Mouse (Mus musculus) MEL (cell line): ENCODE results near the gene Pkmyt1. TPM values are rescaled to one million over a fixed set of nuclear protein-coding genes. Genes with fewer than 3 reads are reported as not detected.
A peak's percentile ranks its signal among the peaks of the same experiment; 100 is the strongest.

Experiments
- DNase-seq: peaks from one replicate; pipeline ENCODE4 v3.0.0; 2011; ENCODE audit warnings: low read depth, low spot score
- H3K27ac ChIP-seq: 2 replicates; pipeline ENCODE4 v1.5.1; 2012; ENCODE audit warnings: low read depth, mild to moderate bottlenecking, control low read depth, low read length, moderate library complexity; ENCODE audit not compliant: control insufficient read depth
- H3K27me3 ChIP-seq, 2 experiments: fragments of 150-350 bp in 1 of 2; sonication (generic) in 1 of 2; 2 replicates each; pipeline ENCODE4 v1.6.1; 2012; ENCODE audit warnings: low read length in 2 of 2, mild to moderate bottlenecking in 2 of 2, improper control_type of control experiment in 1 of 2, moderate library complexity in 1 of 2; ENCODE audit not compliant: insufficient read depth in 2 of 2, control insufficient read depth in 1 of 2
- H3K36me3 ChIP-seq, 2 experiments: 2 replicates each; pipeline ENCODE4 v1.6.1; 2012 to 2014; ENCODE audit warnings: low read length in 2 of 2, improper control_type of control experiment in 1 of 2, inconsistent platforms in 1 of 2, mild to moderate bottlenecking in 1 of 2; ENCODE audit not compliant: insufficient read depth in 2 of 2, control insufficient read depth in 1 of 2
- H3K4me1 ChIP-seq, 2 experiments: fragments of 150-350 bp in 1 of 2; sonication (generic) in 1 of 2; 2 replicates each; pipeline ENCODE4 v1.6.1; 2012; ENCODE audit warnings: low read length in 2 of 2, improper control_type of control experiment in 1 of 2, mild to moderate bottlenecking in 1 of 2; ENCODE audit not compliant: insufficient read depth in 2 of 2, control insufficient read depth in 1 of 2
- H3K4me3 ChIP-seq, 2 experiments: fragments of 150-350 bp in 1 of 2; sonication (generic) in 1 of 2; 2 replicates each; pipeline ENCODE4 v1.5.1; 2012; ENCODE audit warnings: low read depth in 2 of 2, low read length in 2 of 2, mild to moderate bottlenecking in 2 of 2, moderate library complexity in 2 of 2, control low read depth in 1 of 2, improper control_type of control experiment in 1 of 2; ENCODE audit not compliant: control insufficient read depth in 1 of 2, insufficient read depth in 1 of 2
- H3K79me2 ChIP-seq: 2 replicates; pipeline ENCODE4 v1.6.1; 2012; ENCODE audit warnings: mild to moderate bottlenecking, low read length, moderate library complexity; ENCODE audit not compliant: control insufficient read depth, poor library complexity, insufficient read depth
- H3K9ac ChIP-seq: 2 replicates; pipeline ENCODE4 v1.6.1; 2012; ENCODE audit warnings: low read depth, mild to moderate bottlenecking, control low read depth, low read length, moderate library complexity; ENCODE audit not compliant: control insufficient read depth, poor library complexity, severe bottlenecking
- H3K9me3 ChIP-seq: fragments of 150-350 bp; sonication (generic); replicated peaks from 2 replicates; pipeline ENCODE4 v1.6.1; 2012; ENCODE audit warnings: mild to moderate bottlenecking, low read length, improper control_type of control experiment, moderate library complexity; ENCODE audit not compliant: insufficient read depth
- CHD1 ChIP-seq: IDR thresholded peaks from 2 replicates; pipeline ENCODE4 v1.6.1; 2012; ENCODE audit warnings: low read depth, mild to moderate bottlenecking, inconsistent platforms, low read length, improper control_type of control experiment
- CTCF ChIP-seq, 3 experiments: IDR thresholded peaks in 2 of 3; conservative IDR thresholded peaks in 1 of 3; 2 replicates each; pipeline ENCODE4 v1.5.1; 2011 to 2012; ENCODE audit warnings: low read length in 3 of 3, low read depth in 2 of 3, mild to moderate bottlenecking in 2 of 3, improper control_type of control experiment in 1 of 3, inconsistent platforms in 1 of 3, mixed read lengths in 1 of 3, moderate library complexity in 1 of 3; ENCODE audit not compliant: control insufficient read depth in 1 of 3, insufficient read depth in 1 of 3, poor library complexity in 1 of 3, severe bottlenecking in 1 of 3
- E2F4 ChIP-seq: IDR thresholded peaks from 2 replicates; pipeline ENCODE4 v1.6.1; 2011; ENCODE audit warnings: low read depth, low read length, improper control_type of control experiment, borderline replicate concordance
- ETS1 ChIP-seq: IDR thresholded peaks from 2 replicates; pipeline ENCODE4 v1.6.1; 2012; ENCODE audit warnings: low read depth, mild to moderate bottlenecking, inconsistent platforms, low read length, improper control_type of control experiment, moderate library complexity
- MAFK ChIP-seq: IDR thresholded peaks from 2 replicates; pipeline ENCODE4 v1.6.1; 2011; ENCODE audit warnings: low read depth, mild to moderate bottlenecking, low read length, improper control_type of control experiment, borderline replicate concordance
- MAX ChIP-seq: IDR thresholded peaks from 2 replicates; pipeline ENCODE4 v1.6.1; 2011; ENCODE audit warnings: low read length, improper control_type of control experiment
- MAZ ChIP-seq: IDR thresholded peaks from 2 replicates; pipeline ENCODE4 v1.6.1; 2012; ENCODE audit warnings: low read depth, mild to moderate bottlenecking, inconsistent platforms, low read length, improper control_type of control experiment
- MXI1 ChIP-seq: IDR thresholded peaks from 2 replicates; pipeline ENCODE4 v1.6.1; 2011; ENCODE audit warnings: mild to moderate bottlenecking, low read depth, low read length, improper control_type of control experiment
- MYC ChIP-seq: IDR thresholded peaks from 2 replicates; pipeline ENCODE4 v1.6.1; 2011; ENCODE audit warnings: low read depth, mild to moderate bottlenecking, low read length, improper control_type of control experiment, moderate library complexity
- NELFE ChIP-seq: IDR thresholded peaks from 2 replicates; pipeline ENCODE4 v1.6.1; 2011; ENCODE audit warnings: low read depth, low read length, improper control_type of control experiment
- NRF1 ChIP-seq: IDR thresholded peaks from 2 replicates; pipeline ENCODE4 v1.6.1; 2014; ENCODE audit warnings: low read depth, mild to moderate bottlenecking, inconsistent platforms, low read length, improper control_type of control experiment, moderate library complexity; ENCODE audit not compliant: poor library complexity, insufficient read depth, severe bottlenecking
- POLR2A ChIP-seq, 2 experiments: IDR thresholded peaks; 2 replicates each; pipeline ENCODE4 v1.6.1; 2011 to 2012; ENCODE audit warnings: low read length in 2 of 2, mild to moderate bottlenecking in 2 of 2, control low read depth in 1 of 2, improper control_type of control experiment in 1 of 2, low read depth in 1 of 2, moderate library complexity in 1 of 2; ENCODE audit not compliant: control insufficient read depth in 1 of 2, insufficient read depth in 1 of 2, poor library complexity in 1 of 2
- POLR2AphosphoS5 ChIP-seq: IDR thresholded peaks from 2 replicates; pipeline ENCODE4 v1.6.1; 2012; ENCODE audit warnings: low read depth, borderline replicate concordance, mild to moderate bottlenecking, inconsistent platforms, low read length, moderate library complexity, mixed read lengths
- RAD21 ChIP-seq: IDR thresholded peaks from 2 replicates; pipeline ENCODE4 v1.6.1; 2011; ENCODE audit warnings: mild to moderate bottlenecking, low read depth, low read length, improper control_type of control experiment
- SMC3 ChIP-seq: IDR thresholded peaks from 2 replicates; pipeline ENCODE4 v1.6.1; 2011; ENCODE audit warnings: low read depth, low read length, improper control_type of control experiment
- TAL1 ChIP-seq: IDR thresholded peaks from 2 replicates; pipeline ENCODE4 v1.6.1; 2012; ENCODE audit warnings: mild to moderate bottlenecking, inconsistent platforms, low read length, moderate library complexity, mixed read lengths
- TCF12 ChIP-seq: IDR thresholded peaks from 2 replicates; pipeline ENCODE4 v1.6.1; 2014; ENCODE audit warnings: low read depth, mild to moderate bottlenecking, inconsistent platforms, low read length, improper control_type of control experiment, moderate library complexity
- USF1 ChIP-seq: IDR thresholded peaks from 2 replicates; pipeline ENCODE4 v1.6.1; 2014; ENCODE audit warnings: low read depth, mild to moderate bottlenecking, inconsistent platforms, low read length, improper control_type of control experiment, moderate library complexity
- USF2 ChIP-seq, 2 experiments: IDR thresholded peaks; 2 replicates each; pipeline ENCODE4 v1.6.1; 2011 to 2012; ENCODE audit warnings: improper control_type of control experiment in 2 of 2, low read length in 2 of 2, borderline replicate concordance in 1 of 2, inconsistent platforms in 1 of 2, low read depth in 1 of 2, mild to moderate bottlenecking in 1 of 2; ENCODE audit not compliant: insufficient read depth in 1 of 2
- ZKSCAN1 ChIP-seq: IDR thresholded peaks from 2 replicates; pipeline ENCODE4 v1.6.1; 2012; ENCODE audit warnings: low read depth, mild to moderate bottlenecking, inconsistent platforms, low read length, improper control_type of control experiment, moderate library complexity
- ZNF384 ChIP-seq: IDR thresholded peaks from 2 replicates; pipeline ENCODE4 v1.6.1; 2012; ENCODE audit warnings: low read depth, mild to moderate bottlenecking, inconsistent platforms, low read length, improper control_type of control experiment
- polyA plus RNA-seq, 2 experiments: library from polyadenylated mRNA; stranded (reverse) in 1 of 2; unstranded in 1 of 2; fragments of >175 nt in 1 of 2; fragments of >200 nt in 1 of 2; gene quantifications; 2 replicates each; pipeline versions ENCODE4 v1.2.1 to v1.2.4; 2012; ENCODE audit warnings: low replicate concordance in 2 of 2, low read depth in 1 of 2; ENCODE audit not compliant: insufficient read length in 2 of 2, insufficient read depth in 1 of 2, missing spikeins in 1 of 2
- total RNA-seq: library from RNA; depleted of rRNA; stranded (reverse); fragments of 300-350 nt; gene quantifications from 2 replicates; pipeline ENCODE4 v1.2.3, GENCODE M21; 2012

The Pkmyt1 gene
- total and polyA plus RNA-seq, 3 experiments: 16.6 to 49.8 TPM; not detected in 1

DNA sequence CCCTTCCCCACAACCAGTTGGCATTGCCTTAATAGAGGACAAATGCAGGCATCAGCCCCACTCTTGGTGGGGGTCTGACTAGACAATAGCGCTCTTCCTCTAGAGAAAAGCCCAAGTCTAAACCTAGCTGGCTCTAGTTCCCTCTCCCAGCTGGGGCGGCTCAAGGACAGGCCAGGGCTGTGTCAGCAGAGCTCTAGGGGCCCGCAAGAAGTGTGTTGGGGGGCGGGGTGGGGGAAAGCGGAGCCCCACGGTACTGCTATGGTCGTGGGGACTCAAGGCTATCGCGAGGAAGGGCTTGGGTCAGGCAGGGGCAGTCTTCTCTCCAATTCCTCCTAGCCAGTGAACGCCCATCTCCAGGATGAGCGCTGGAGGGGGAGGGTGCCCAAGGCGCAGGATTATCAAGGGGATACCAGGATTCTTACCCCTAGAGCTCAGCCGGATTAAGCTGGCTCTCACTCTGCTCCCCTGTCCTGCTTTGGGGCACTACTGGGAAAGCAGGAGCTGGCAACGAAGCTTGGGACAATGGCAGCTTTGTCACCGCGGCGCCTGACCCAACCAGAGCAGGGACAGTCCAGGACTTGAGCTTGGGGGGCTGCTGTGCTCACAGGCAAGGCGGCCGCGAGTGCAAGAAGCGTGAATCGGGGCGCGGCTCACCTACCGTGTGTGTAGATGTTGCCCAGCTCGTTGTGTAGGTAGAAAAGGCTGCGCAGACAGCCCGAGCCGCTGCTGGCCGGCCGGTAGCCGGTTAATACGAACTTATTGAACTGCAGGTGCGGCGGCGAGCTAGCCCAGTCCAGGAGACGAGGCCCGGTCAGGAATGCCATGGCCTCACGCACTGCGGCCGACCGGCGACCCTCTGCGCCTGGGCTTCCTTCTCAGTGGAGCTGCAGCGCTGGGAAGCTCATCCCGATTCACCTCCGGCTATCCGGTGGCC lies 13.3 kb downstream of the Pkmyt1 start:
- Histone ChIP-seq H3K4me1 (peaks cover 0 to 5% of the 10 kb centered on the region in 2 experiments; a peak in 1 of 4 replicates), H3K27me3 (no peaks in the 10 kb centered on the region), H3K9me3 (no peaks in the 10 kb centered on the region), H3K9ac (peak overlapping the region; percentile 84), H3K27ac (no peak overlapping the region; the same call in 1 of the 2 replicates), H3K36me3 (no peaks in the 10 kb centered on the region; a peak in 1 of 4 replicates), H3K4me3 (peak overlapping the region; percentile 72 to 76)
- peak; percentile 46 for DNase-seq
- TF ChIP-seq POLR2A (IDR thresholded peaks at IDR 0.05; ENCODE audit: control insufficient read depth in 1 of 2, insufficient read depth in 1 of 2, low read depth in 1 of 2, low read length in 2 of 2, poor library complexity in 1 of 2) (no peak), ZKSCAN1 (no peak), MAZ (no peak), TAL1 (no peak), POLR2AphosphoS5 (no peak), RAD21 (no peak), ZNF384 (no peak), MAFK (no peak), CTCF (IDR thresholded peaks at IDR 0.05 in 2 of 3, conservative IDR thresholded peaks at IDR 0.05 in 1 of 3; ENCODE audit: control insufficient read depth in 1 of 3, insufficient read depth in 1 of 3, low read depth in 2 of 3, low read length in 3 of 3, poor library complexity in 1 of 3, severe bottlenecking in 1 of 3) (no peak), MYC (no peak), TCF12 (no peak), MXI1 (no peak), SMC3 (no peak), USF2 (IDR thresholded peaks at IDR 0.05; ENCODE audit: borderline replicate concordance in 1 of 2, insufficient read depth in 1 of 2, low read depth in 1 of 2, low read length in 2 of 2) (no peak), USF1 (no peak)
- TF ChIP-seq, all 39 proteins: peak for 0
- no peaks in the 10 kb centered on the region; the same call in 1 of the 2 replicates for H3K79me2 ChIP-seq

DNA sequence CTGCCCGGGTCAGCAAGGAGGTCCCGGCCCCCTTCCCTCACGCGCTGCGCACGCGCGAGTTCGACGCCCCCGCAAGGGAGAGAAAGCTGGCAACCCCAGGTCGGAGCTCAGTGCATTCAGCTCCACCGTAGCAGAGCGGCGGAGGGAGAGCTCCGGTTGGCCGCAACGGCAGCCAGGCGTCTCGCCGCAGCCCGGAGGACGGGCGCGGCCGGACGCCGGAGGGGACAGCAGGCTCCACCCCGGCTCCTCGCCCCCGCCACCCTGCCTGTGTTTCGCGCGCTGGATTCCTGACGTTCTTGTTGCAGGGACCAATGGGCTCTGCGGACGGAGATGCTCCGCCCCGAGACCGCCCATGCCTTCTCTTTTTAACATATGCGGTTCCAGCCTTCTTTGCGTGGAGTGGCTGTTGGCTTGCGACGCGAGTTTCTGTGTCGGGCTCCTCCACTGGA lies 14.0 kb downstream of the Pkmyt1 start:
- no peaks in the 10 kb centered on the region for H3K27me3 ChIP-seq
- no peaks in the 10 kb centered on the region; the same call in 1 of the 2 replicates for H3K79me2 ChIP-seq
- peak; percentile 92 for DNase-seq
- H3K9ac ChIP-seq: peak overlapping the region; percentile 84
- H3K9me3 ChIP-seq: no peaks in the 10 kb centered on the region
- H3K27ac ChIP-seq: peak overlapping the region; percentile 53
- TF ChIP-seq MAZ: peak; percentile 63; the same call in 1 of the 2 replicates
- peak; percentile 45 for TF ChIP-seq NELFE
- peak; percentile 49 to 67; a peak in 2 of 4 replicates for TF ChIP-seq POLR2A (IDR thresholded peaks at IDR 0.05; ENCODE audit: control insufficient read depth in 1 of 2, insufficient read depth in 1 of 2, low read depth in 1 of 2, low read length in 2 of 2, poor library complexity in 1 of 2)
- TF ChIP-seq ETS1: no peak
- TF ChIP-seq NRF1: peak; percentile 70
- TF ChIP-seq CHD1: no peak
- peak; percentile 68 for TF ChIP-seq MAX
- TF ChIP-seq E2F4: peak; percentile 86; the same call in 1 of the 2 replicates
- no peak for TF ChIP-seq USF1
- H3K36me3 ChIP-seq: no peaks in the 10 kb centered on the region
- H3K4me1 ChIP-seq: peaks cover 0 to 5% of the 10 kb centered on the region in 2 experiments; a peak in 1 of 4 replicates
- peak overlapping the region; percentile 72 to 76 for H3K4me3 ChIP-seq
